Mouse (Mus musculus): Measurements from ENCODE around the gene Rc3h2.

The Rc3h2 gene

DNA sequence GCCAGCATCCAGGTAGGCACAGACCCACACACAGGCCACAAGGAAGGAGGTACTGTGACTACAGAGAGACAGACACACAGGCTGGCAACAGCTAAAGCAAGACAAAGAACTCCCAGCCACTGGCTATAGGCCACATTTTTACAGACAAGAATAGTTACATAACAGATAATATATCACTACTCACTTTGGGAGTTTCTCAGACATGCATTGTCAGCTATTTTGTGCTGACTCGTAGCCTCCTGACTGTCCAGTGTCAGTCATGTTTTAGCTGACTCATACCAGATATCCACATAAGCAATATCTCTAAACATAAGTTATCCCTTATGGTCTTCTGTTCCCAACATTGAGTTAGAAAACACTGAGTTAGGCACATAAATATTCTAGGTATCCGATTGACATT is 89.4 kb downstream of the Rc3h2 start:
- DNase-seq: no peak

DNA sequence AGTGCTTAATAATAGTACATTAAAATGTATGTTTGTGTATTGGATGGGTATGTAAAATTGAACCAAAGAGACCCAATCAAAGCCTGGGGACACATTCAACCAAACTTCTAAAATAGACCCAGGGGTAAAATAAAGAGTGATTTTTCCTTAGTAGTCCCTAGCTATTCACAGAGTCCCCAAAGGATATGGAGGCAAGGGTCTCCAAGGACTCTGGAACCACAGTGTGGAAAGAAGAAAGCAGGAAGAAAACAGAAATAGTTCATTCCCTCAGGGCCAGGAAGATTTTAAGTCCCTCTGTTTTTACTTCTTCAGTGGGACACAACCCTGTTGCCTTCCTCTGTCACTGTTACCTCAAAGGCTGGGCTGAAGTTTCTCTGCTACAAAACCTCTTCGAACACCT is 96.5 kb downstream of the Rc3h2 start, which contains the start of gene Olfr368:
Olfr368 (plus strand) TSS at position 301 of the 400 bp plus-strand sequence.
- DNase-seq: no peak

All from thymus, adult 18-20 months (tissue).